Mouse (Mus musculus): ENCODE results near the gene Olfr1039. TPM values are rescaled to one million over a fixed set of nuclear protein-coding genes. Genes with fewer than 3 reads are reported as not detected.
A peak's percentile ranks its signal among the peaks of the same experiment; 100 is the strongest.

Olfr1039 gene
- total RNA-seq (2014; fragmentation: Nextera tagmentation), result not detected in 2 replicates
- not detected in 2 replicates for total RNA-seq (2017)

DNA sequence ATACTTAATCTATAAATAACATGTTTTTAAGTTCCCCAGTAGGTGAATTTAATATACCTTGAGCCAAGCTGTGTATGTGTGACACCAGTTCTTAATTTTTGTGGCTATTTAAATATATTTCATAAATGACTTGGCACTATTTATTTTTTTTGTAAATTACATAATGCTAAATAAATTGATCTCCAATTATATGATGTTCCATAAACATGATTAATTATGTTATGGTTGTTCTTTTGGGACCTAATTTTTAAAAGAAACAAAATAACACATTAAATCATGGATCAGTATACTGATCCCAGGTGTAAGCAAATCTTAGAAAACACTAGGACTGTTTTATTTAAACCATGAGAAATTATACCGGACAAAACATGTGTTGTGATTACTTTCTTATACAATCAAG lies at the start of gene Olfr1039:
TSS of gene Olfr1039 (minus strand) at position 101 of the 400 bp plus-strand sequence.
- ATAC-seq (replicated peaks; ENCODE audit: poor library complexity, severe bottlenecking), result no peak

DNA sequence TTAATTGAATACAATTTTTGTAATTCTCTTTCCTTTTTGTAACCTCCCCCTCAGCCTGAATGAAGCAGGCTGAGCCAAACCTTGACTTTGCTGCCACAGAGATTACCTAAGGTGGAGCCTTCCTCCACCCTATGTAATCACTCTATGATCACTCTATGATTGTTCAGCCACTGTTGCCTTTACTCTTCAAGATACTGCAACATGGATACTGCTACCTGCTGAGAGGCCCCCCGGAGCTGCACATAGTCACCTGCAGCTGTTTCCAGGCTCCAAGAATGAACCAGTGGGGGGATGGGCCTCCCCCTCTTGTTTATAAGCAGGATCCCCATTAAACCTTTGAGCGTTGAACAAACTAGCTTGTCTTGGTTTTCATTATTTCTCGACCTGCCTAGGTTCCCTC lies 44.2 kb upstream of the Olfr1039 start:
- no peak for ATAC-seq (replicated peaks; ENCODE audit: poor library complexity, severe bottlenecking)

DNA sequence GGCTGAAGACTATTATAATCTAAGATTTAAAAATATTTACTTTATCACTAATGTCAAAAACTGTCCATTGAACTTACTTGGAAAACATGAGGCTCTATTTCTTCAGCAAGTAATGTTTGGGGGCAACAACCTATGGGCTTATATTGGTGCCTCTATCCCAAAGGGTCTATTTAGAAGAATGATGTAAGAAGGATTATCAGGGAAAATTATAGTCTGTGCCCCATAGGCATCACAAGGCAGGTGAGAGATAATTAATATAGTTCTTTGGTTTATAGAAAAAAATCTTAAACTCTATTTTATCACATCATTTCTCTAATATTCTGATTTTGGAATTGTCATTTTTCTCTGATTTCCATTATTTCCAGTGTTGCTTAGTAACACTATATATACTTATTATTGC lies 42.0 kb upstream of the Olfr1039 start, which contains the start of gene Olfr1044:
TSS of gene Olfr1044 (minus strand) at position 101 of the 400 bp plus-strand sequence.
- no peak for ATAC-seq (replicated peaks; ENCODE audit: poor library complexity, severe bottlenecking)

DNA sequence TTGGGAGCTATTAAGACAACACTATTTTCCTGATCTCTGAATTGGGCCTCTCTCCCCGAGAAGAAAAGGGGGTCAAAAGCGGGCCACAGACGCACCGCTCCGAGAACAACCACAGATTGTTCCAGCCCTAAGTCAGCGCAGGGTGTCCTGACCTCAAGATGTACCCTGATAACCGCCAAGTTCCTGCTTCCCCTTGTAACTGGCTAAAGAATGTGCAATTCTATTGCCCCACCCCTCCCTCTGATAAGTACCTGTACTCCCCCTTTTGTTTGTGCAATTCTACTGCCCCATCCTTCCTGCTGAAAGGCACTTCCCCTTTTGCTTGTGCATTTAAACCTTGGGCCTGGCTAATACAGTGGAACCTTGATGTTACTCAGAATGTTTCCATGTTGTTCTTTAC lies 39.7 kb upstream of the Olfr1039 start:
- peak; percentile 93 for ATAC-seq (replicated peaks; ENCODE audit: poor library complexity, severe bottlenecking)

DNA sequence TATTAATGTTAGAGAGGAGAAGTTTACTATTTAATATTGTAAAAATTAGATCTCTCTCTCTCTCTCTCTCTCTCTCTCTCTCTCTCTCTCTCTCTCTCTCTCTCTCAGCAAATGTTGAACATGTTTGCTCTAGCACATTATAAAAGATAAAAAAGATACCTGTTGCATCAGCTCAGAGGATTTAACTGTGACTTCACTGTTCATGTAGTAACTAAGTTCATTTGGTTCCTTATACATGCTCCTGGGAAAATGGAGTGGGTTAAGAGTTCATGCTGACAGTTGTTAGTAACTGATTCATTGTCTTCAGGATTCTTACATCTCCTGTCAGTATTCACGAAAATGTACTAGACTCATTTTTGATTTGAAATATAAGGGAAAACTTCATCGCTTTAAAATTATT lies 31.7 kb upstream of the Olfr1039 start, which contains the start of gene Olfr1043:
TSS of gene Olfr1043 (minus strand) at position 101 of the 400 bp plus-strand sequence.
- no peak for ATAC-seq (replicated peaks; ENCODE audit: poor library complexity, severe bottlenecking)

- no peak for ATAC-seq (replicated peaks; ENCODE audit: poor library complexity, severe bottlenecking)
These were observed 26.0 kb upstream of the Olfr1039 start, which contains the start of gene Olfr1042 for GRCm38 (mm10) chr2:86161738-86162137. Gene Olfr1042, minus strand, starts transcription at chr2:86161838.

DNA sequence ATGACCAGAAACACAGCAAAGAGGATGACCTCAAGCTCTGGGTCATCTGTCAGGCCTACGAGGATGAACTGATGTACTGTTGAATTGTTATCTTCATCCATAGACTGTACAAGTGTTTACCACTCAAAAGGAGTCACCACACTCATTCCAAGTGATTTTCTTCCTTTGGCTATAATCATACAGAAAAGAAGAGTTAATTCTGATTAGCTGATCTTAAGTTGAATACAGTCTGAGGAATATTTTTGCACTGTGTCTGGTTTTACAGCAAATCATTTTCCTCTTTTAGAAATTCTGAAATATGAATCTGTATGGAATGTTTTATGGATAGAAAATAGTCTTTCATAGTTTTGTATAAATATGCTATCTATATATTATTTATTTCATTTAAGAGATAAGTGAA lies 10.9 kb upstream of the Olfr1039 start, which contains the start of gene Olfr1040:
TSS of gene Olfr1040 (minus strand) at position 101 of the 400 bp plus-strand sequence.
- ATAC-seq (replicated peaks; ENCODE audit: poor library complexity, severe bottlenecking), result no peak

DNA sequence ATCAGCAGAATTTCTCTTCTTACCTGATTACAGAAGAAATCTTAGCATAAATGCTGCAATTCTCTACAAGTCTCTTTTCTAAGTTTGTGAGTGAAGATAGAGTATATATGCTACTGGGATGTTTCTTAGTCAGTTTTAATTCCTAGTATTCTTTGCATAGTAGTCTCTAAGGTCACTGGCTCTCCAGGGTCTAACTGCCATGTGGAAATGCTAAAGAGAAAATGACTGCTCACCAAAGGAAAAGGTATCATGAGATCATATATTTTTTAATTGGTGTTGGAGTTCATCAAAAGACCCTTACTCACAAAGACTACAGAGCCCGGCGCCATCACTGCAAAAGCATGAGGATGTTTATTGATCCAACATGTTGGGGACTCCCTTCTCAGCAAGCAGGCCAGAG lies 48.4 kb downstream of the Olfr1039 start, which contains the start of gene Olfr1037:
TSS of gene Olfr1037 (minus strand) at position 101 of the 400 bp plus-strand sequence.
- no peak for ATAC-seq (replicated peaks; ENCODE audit: poor library complexity, severe bottlenecking)

DNA sequence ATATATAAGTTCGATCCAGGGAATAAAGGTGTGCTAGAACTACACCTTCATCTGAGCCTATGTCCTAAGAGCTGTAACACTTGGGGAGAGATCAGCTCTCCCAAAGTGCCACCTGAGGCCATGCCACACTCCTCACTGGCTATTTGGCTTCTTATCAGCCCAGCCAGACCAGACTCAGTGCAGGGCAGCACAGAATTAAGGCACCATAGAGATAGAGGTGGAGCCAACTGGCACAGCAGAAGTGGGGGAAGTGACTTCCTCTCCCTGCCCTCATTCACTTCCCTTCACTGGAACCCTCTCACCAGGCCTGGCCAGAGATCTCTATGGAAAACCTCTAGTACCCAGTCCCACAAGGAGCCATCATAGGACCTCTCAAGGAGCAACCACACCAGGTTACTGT lies 55.2 kb downstream of the Olfr1039 start:
- peak; percentile 12; the same call in 1 of the 2 replicates for ATAC-seq (replicated peaks; ENCODE audit: poor library complexity, severe bottlenecking)

Other genes starting within 250 kb of the Olfr1039 start
- not detected in 2 replicates for gene Olfr1024, start 230.9 kb downstream of the Olfr1039 start, total RNA-seq (2014; fragmentation: Nextera tagmentation)
- gene Olfr1024, start 230.9 kb downstream of the Olfr1039 start, total RNA-seq (2017), result not detected in 2 replicates
- gene Olfr1025-ps1, start 220.7 kb downstream of the Olfr1039 start, total RNA-seq (2014; fragmentation: Nextera tagmentation), result not detected in 2 replicates
- gene Olfr1025-ps1, start 220.7 kb downstream of the Olfr1039 start, total RNA-seq (2017), result not detected in 2 replicates
- gene Olfr1026, start 214.4 kb downstream of the Olfr1039 start, total RNA-seq (2014; fragmentation: Nextera tagmentation), result not detected in 2 replicates
- not detected in 2 replicates for gene Olfr1026, start 214.4 kb downstream of the Olfr1039 start, total RNA-seq (2017)
- not detected in 2 replicates for gene Olfr1028, start 185.5 kb downstream of the Olfr1039 start, total RNA-seq (2014; fragmentation: Nextera tagmentation)
- gene Olfr1028, start 185.5 kb downstream of the Olfr1039 start, total RNA-seq (2017), result not detected in 2 replicates
- not detected in 2 replicates for gene Olfr1029, start 162.0 kb downstream of the Olfr1039 start, total RNA-seq (2014; fragmentation: Nextera tagmentation)
- not detected in 2 replicates for gene Olfr1029, start 162.0 kb downstream of the Olfr1039 start, total RNA-seq (2017)
- gene Olfr1030, start 156.7 kb downstream of the Olfr1039 start, total RNA-seq (2014; fragmentation: Nextera tagmentation), result not detected in 2 replicates
- gene Olfr1030, start 156.7 kb downstream of the Olfr1039 start, total RNA-seq (2017), result not detected in 2 replicates
- not detected in 2 replicates for gene Olfr1031, start 145.6 kb downstream of the Olfr1039 start, total RNA-seq (2014; fragmentation: Nextera tagmentation)
- gene Olfr1031, start 145.6 kb downstream of the Olfr1039 start, total RNA-seq (2017), result not detected in 2 replicates
- not detected in 2 replicates for gene Olfr1032, start 130.4 kb downstream of the Olfr1039 start, total RNA-seq (2014; fragmentation: Nextera tagmentation)
- not detected in 2 replicates for gene Olfr1032, start 130.4 kb downstream of the Olfr1039 start, total RNA-seq (2017)
- 0.71 TPM in 1 of 2 replicates, not detected in the other for gene Olfr1033, start 115.3 kb downstream of the Olfr1039 start, total RNA-seq (2014; fragmentation: Nextera tagmentation)
- not detected in 2 replicates for gene Olfr1033, start 115.3 kb downstream of the Olfr1039 start, total RNA-seq (2017)
- not detected in 2 replicates for gene Olfr1034, start 90.1 kb downstream of the Olfr1039 start, total RNA-seq (2014; fragmentation: Nextera tagmentation)
- gene Olfr1034, start 90.1 kb downstream of the Olfr1039 start, total RNA-seq (2017), result not detected in 2 replicates
- gene Olfr1036, start 61.9 kb downstream of the Olfr1039 start, total RNA-seq (2014; fragmentation: Nextera tagmentation), result not detected in 2 replicates
- not detected in 2 replicates for gene Olfr1036, start 61.9 kb downstream of the Olfr1039 start, total RNA-seq (2017)
- gene Olfr1037, start 48.5 kb downstream of the Olfr1039 start, total RNA-seq (2014; fragmentation: Nextera tagmentation), result not detected in 2 replicates
- gene Olfr1037, start 48.5 kb downstream of the Olfr1039 start, total RNA-seq (2017), result not detected in 2 replicates
- not detected in 2 replicates for gene Olfr1040, start 10.8 kb upstream of the Olfr1039 start, total RNA-seq (2014; fragmentation: Nextera tagmentation)
- not detected in 2 replicates for gene Olfr1040, start 10.8 kb upstream of the Olfr1039 start, total RNA-seq (2017)
- not detected in 2 replicates for gene Olfr1042, start 25.9 kb upstream of the Olfr1039 start, total RNA-seq (2014; fragmentation: Nextera tagmentation)
- gene Olfr1042, start 25.9 kb upstream of the Olfr1039 start, total RNA-seq (2017), result not detected in 2 replicates
- gene Olfr1043, start 31.6 kb upstream of the Olfr1039 start, total RNA-seq (2014; fragmentation: Nextera tagmentation), result not detected in 2 replicates
- gene Olfr1043, start 31.6 kb upstream of the Olfr1039 start, total RNA-seq (2017), result not detected in 2 replicates
- not detected in 2 replicates for gene Olfr1044, start 41.9 kb upstream of the Olfr1039 start, total RNA-seq (2014; fragmentation: Nextera tagmentation)
- gene Olfr1044, start 41.9 kb upstream of the Olfr1039 start, total RNA-seq (2017), result not detected in 2 replicates
- gene Olfr52, start 49.8 kb upstream of the Olfr1039 start, total RNA-seq (2014; fragmentation: Nextera tagmentation), result not detected in 2 replicates
- not detected in 2 replicates for gene Olfr52, start 49.8 kb upstream of the Olfr1039 start, total RNA-seq (2017)
- gene Olfr1045, start 67.1 kb upstream of the Olfr1039 start, total RNA-seq (2014; fragmentation: Nextera tagmentation), result not detected in 2 replicates
- not detected in 2 replicates for gene Olfr1045, start 67.1 kb upstream of the Olfr1039 start, total RNA-seq (2017)
- not detected in 2 replicates for gene Olfr1046, start 83.4 kb upstream of the Olfr1039 start, total RNA-seq (2014; fragmentation: Nextera tagmentation)
- gene Olfr1046, start 83.4 kb upstream of the Olfr1039 start, total RNA-seq (2017), result not detected in 2 replicates
- gene Olfr1047, start 95.5 kb upstream of the Olfr1039 start, total RNA-seq (2014; fragmentation: Nextera tagmentation), result not detected in 2 replicates
- not detected in 2 replicates for gene Olfr1047, start 95.5 kb upstream of the Olfr1039 start, total RNA-seq (2017)
- not detected in 2 replicates for gene Olfr1048, start 104.4 kb upstream of the Olfr1039 start, total RNA-seq (2014; fragmentation: Nextera tagmentation)
- not detected in 2 replicates for gene Olfr1048, start 104.4 kb upstream of the Olfr1039 start, total RNA-seq (2017)
- not detected in 2 replicates for gene Olfr1049, start 122.4 kb upstream of the Olfr1039 start, total RNA-seq (2014; fragmentation: Nextera tagmentation)
- gene Olfr1049, start 122.4 kb upstream of the Olfr1039 start, total RNA-seq (2017), result not detected in 2 replicates
- not detected in 2 replicates for gene Olfr1051, start 143.2 kb upstream of the Olfr1039 start, total RNA-seq (2014; fragmentation: Nextera tagmentation)
- not detected in 2 replicates for gene Olfr1051, start 143.2 kb upstream of the Olfr1039 start, total RNA-seq (2017)
- gene Olfr1052, start 156.5 kb upstream of the Olfr1039 start, total RNA-seq (2014; fragmentation: Nextera tagmentation), result not detected in 2 replicates
- not detected in 2 replicates for gene Olfr1052, start 156.5 kb upstream of the Olfr1039 start, total RNA-seq (2017)
- not detected in 2 replicates for gene Olfr1053, start 179.4 kb upstream of the Olfr1039 start, total RNA-seq (2014; fragmentation: Nextera tagmentation)
- not detected in 2 replicates for gene Olfr1053, start 179.4 kb upstream of the Olfr1039 start, total RNA-seq (2017)
- not detected in 2 replicates for gene Olfr1054, start 199.5 kb upstream of the Olfr1039 start, total RNA-seq (2014; fragmentation: Nextera tagmentation)
- gene Olfr1054, start 199.5 kb upstream of the Olfr1039 start, total RNA-seq (2017), result not detected in 2 replicates
- gene Olfr1055, start 214.4 kb upstream of the Olfr1039 start, total RNA-seq (2014; fragmentation: Nextera tagmentation), result not detected in 2 replicates
- gene Olfr1055, start 214.4 kb upstream of the Olfr1039 start, total RNA-seq (2017), result not detected in 2 replicates
- not detected in 2 replicates for gene Olfr1056, start 226.5 kb upstream of the Olfr1039 start, total RNA-seq (2014; fragmentation: Nextera tagmentation)
- not detected in 2 replicates for gene Olfr1056, start 226.5 kb upstream of the Olfr1039 start, total RNA-seq (2017)
- not detected in 2 replicates for gene Olfr1057, start 242.5 kb upstream of the Olfr1039 start, total RNA-seq (2014; fragmentation: Nextera tagmentation)
- not detected in 2 replicates for gene Olfr1057, start 242.5 kb upstream of the Olfr1039 start, total RNA-seq (2017)

All from granulocyte monocyte progenitor cell, adult 5-6 weeks (primary cell).